Mouse (Mus musculus) liver, embryonic 12.5 days (tissue): ENCODE measurements around the gene Snd1. TPM values are rescaled to one million over a fixed set of nuclear protein-coding genes. Genes with fewer than 3 reads are reported as not detected.

ENCODE experiments used
- ATAC-seq: fragments of 200-750 bp; cut with Nextera tagmentation; 2 replicates; pipeline ENCODE4 v1.8.0; 2017; ENCODE audit warnings: moderate number of reproducible peaks, mild to moderate bottlenecking, moderate library complexity
- H3K27ac ChIP-seq: fragments of 300-500 bp; sonication (generic); 2 replicates; pipeline ENCODE4 v1.5.1; 2016; ENCODE audit warnings: mild to moderate bottlenecking
- H3K27me3 ChIP-seq: fragments of 300-500 bp; sonication (generic); replicated peaks from 2 replicates; pipeline ENCODE4 v1.6.1; 2016; ENCODE audit warnings: mild to moderate bottlenecking, moderate library complexity
- H3K36me3 ChIP-seq: fragments of 300-500 bp; sonication (generic); 2 replicates; pipeline ENCODE4 v1.6.1; 2016; ENCODE audit warnings: mild to moderate bottlenecking, moderate library complexity
- H3K4me1 ChIP-seq: fragments of 300-500 bp; sonication (generic); 2 replicates; pipeline ENCODE4 v1.6.1; 2016
- H3K4me2 ChIP-seq: fragments of 300-500 bp; sonication (generic); 2 replicates; pipeline ENCODE4 v1.6.1; 2016; ENCODE audit warnings: mild to moderate bottlenecking, moderate library complexity
- H3K4me3 ChIP-seq: fragments of 300-500 bp; sonication (generic); 2 replicates; pipeline ENCODE4 v1.5.1; 2016; ENCODE audit warnings: mild to moderate bottlenecking, moderate library complexity
- H3K9ac ChIP-seq: fragments of 300-500 bp; sonication (generic); 2 replicates; pipeline ENCODE4 v1.6.1; 2016; ENCODE audit warnings: mild to moderate bottlenecking, moderate library complexity
- H3K9me3 ChIP-seq: fragments of 300-500 bp; sonication (generic); replicated peaks from 2 replicates; pipeline ENCODE4 v1.6.1; 2016; ENCODE audit warnings: mild to moderate bottlenecking, moderate library complexity
- WGBS: fragments of 180-500 bp; shearing (Covaris S2); methylation state at CpG from one replicate; pipeline ENCODE4 v1.1.7; 2016; ENCODE audit not compliant: insufficient replicate concordance; 5-methylcytosine and 5-hydroxymethylcytosine counted together
- polyA plus RNA-seq: library from polyadenylated mRNA; unstranded; fragments of >200 nt; fragmentation: Nextera tagmentation; extraction: Ambion mirVana; gene quantifications from 2 replicates; pipeline ENCODE4 v1.2.1, GENCODE M21; 2016

Snd1 gene
- polyA plus RNA-seq, 1 experiment from 2014 or later: 82.0 TPM

GRCm38 (mm10) chr6:28957486-28957885, 482.5 kb downstream of the Snd1 start:
- Histone ChIP-seq H3K9me3 (no peaks in the 10 kb centered on the region), H3K27ac (no peak overlapping the region), H3K4me3 (no peak overlapping the region), H3K9ac (no peak overlapping the region), H3K27me3 (peaks cover 10% of the 10 kb centered on the region; the same call in 1 of the 2 replicates), H3K4me1 (no peaks in the 10 kb centered on the region), H3K4me2 (no peak overlapping the region), H3K36me3 (no peaks in the 10 kb centered on the region)
- 79% methylated on average over 10 of the region's 10 CpGs for WGBS
- ATAC-seq: no peak

DNA sequence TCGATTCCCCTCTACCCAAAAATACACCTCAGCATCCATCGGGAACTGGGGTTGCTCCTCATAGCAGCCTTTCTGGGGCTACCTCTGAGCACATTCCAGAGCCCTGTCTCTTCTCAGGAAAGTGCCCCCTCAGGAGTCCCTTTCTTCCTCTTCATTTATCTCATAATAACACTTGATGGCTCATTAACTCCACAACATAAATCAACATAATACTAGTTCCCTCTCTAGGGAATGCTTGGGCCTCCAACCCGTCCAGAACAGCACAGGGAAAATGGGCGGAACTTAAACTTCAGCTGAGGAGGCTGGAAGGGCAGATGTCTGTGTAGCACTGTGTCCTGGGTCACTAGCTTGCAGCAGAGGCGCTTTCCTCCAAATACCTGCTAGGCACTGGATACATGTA, 488.2 kb downstream of the Snd1 start:
- ATAC-seq: no peak
- no peak overlapping the region for H3K4me3 ChIP-seq
- no peak overlapping the region for H3K27ac ChIP-seq
- H3K9ac ChIP-seq: no peak overlapping the region
- no peaks in the 10 kb centered on the region for H3K4me1 ChIP-seq
- H3K4me2 ChIP-seq: no peak overlapping the region
- H3K27me3 ChIP-seq: 0 out of 2 replicates have a peak, but pooled peaks cover 3% of the 10 kb centered on the region
- no peaks in the 10 kb centered on the region for H3K36me3 ChIP-seq
- 52% methylated on average over 5 of the region's 5 CpGs for WGBS
- no peaks in the 10 kb centered on the region for H3K9me3 ChIP-seq

DNA sequence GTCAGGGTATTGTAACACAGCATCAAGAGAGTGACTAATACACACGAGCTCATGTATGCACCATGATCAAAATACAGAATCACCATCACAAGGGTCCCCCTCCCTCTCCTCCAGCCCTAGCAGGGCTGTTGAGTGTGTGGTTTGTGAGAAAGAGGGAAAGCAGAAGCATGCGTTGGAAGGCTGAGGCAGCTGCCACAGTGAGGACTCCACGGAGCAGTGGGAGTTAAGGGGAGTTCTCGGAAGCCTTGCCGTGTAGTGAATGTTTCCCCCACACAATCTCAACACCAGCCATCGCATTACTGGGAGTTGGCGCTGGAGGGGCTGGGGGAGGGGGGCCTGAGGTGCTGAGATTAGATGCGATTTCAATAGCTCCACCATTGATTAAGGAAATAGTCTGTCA, 490.3 kb downstream of the Snd1 start:
- H3K9ac ChIP-seq: no peak overlapping the region
- 37% methylated on average over 8 of the region's 8 CpGs for WGBS
- no peak overlapping the region for H3K4me3 ChIP-seq
- no peaks in the 10 kb centered on the region for H3K4me1 ChIP-seq
- no peak for ATAC-seq
- H3K9me3 ChIP-seq: no peaks in the 10 kb centered on the region
- H3K4me2 ChIP-seq: no peak overlapping the region
- no peaks in the 10 kb centered on the region for H3K36me3 ChIP-seq
- H3K27ac ChIP-seq: no peak overlapping the region
- no peaks in the 10 kb centered on the region for H3K27me3 ChIP-seq

GRCm38 (mm10) chr6:28969615-28970014, 494.7 kb downstream of the Snd1 start:
- H3K9me3 ChIP-seq: no peaks in the 10 kb centered on the region
- WGBS: 24% methylated on average over 5 of the region's 5 CpGs
- H3K4me1 ChIP-seq: no peaks in the 10 kb centered on the region
- no peak overlapping the region for H3K27ac ChIP-seq
- no peak overlapping the region for H3K9ac ChIP-seq
- H3K27me3 ChIP-seq: no peaks in the 10 kb centered on the region
- H3K4me3 ChIP-seq: no peak overlapping the region
- H3K4me2 ChIP-seq: no peak overlapping the region
- no peaks in the 10 kb centered on the region for H3K36me3 ChIP-seq
- no peak for ATAC-seq

DNA sequence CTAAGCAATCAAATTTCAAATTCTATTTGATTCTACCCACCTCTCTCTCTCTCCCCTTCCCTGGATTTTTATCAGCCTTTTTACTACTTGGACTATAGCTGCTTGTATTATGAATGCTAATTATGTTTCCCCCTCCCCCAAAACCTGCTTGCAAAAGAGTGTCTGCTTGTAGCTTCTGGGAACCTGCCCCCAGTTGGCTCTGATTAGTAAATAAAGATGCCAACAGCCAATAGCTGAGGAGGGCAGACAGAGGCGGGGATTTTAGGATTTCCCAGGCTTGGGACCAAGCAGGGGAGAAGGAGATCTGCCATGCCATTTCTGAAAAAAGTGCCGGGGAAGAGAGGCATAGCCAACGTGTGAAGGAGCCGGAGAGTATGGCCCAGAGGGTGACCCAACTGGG, 495.8 kb downstream of the Snd1 start:
- Histone ChIP-seq H3K4me3 (no peak overlapping the region), H3K27ac (no peak overlapping the region), H3K4me2 (no peak overlapping the region), H3K9me3 (no peaks in the 10 kb centered on the region), H3K9ac (no peak overlapping the region), H3K4me1 (no peaks in the 10 kb centered on the region), H3K36me3 (no peaks in the 10 kb centered on the region), H3K27me3 (no peaks in the 10 kb centered on the region)
- WGBS: 51% methylated on average over 4 of the region's 4 CpGs
- ATAC-seq: no peak

- H3K4me1 ChIP-seq: no peaks in the 10 kb centered on the region
- no peak overlapping the region for H3K9ac ChIP-seq
- WGBS: 66% methylated on average over 3 of the region's 3 CpGs
- H3K27ac ChIP-seq: no peak overlapping the region
- no peaks in the 10 kb centered on the region for H3K9me3 ChIP-seq
- no peak overlapping the region for H3K4me2 ChIP-seq
- ATAC-seq: no peak
- no peaks in the 10 kb centered on the region for H3K36me3 ChIP-seq
- H3K27me3 ChIP-seq: peaks cover 28% of the 10 kb centered on the region
- H3K4me3 ChIP-seq: no peak overlapping the region
Observed at GRCm38 (mm10) chr6:28974498-28974897, 499.6 kb downstream of the Snd1 start.

DNA sequence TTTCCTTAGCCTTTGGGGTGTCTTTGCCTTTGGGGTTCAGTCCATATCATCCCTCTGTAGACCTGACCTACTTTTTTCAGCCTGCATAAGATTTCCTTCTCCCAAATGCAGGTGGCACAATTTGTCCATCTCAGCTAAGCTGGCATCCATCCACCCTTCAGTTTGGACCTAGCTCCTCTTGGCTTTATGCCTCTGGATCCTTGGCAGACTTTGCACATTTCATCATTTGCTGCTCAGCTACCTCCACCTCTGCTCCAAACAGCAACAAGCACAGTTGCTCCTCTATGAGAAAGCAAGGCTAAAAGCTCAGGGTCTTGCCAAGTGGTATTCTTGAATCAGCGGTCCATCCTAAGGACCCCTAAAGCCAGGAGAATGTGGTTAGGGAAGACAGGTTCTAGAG, 500.2 kb downstream of the Snd1 start:
- Histone ChIP-seq H3K4me3 (no peak overlapping the region), H3K36me3 (no peaks in the 10 kb centered on the region), H3K9ac (no peak overlapping the region), H3K27ac (no peak overlapping the region), H3K4me2 (no peak overlapping the region), H3K27me3 (peaks cover 34% of the 10 kb centered on the region), H3K4me1 (no peaks in the 10 kb centered on the region), H3K9me3 (no peaks in the 10 kb centered on the region)
- ATAC-seq: no peak
- WGBS: 83% methylated on average over 1 of the region's 1 CpGs

GRCm38 (mm10) chr6:28978031-28978430, 503.1 kb downstream of the Snd1 start:
- 45% methylated on average over 5 of the region's 5 CpGs for WGBS
- Histone ChIP-seq H3K9ac (no peak overlapping the region), H3K9me3 (no peaks in the 10 kb centered on the region), H3K4me2 (no peak overlapping the region), H3K4me1 (peaks cover 9% of the 10 kb centered on the region; the same call in 1 of the 2 replicates), H3K27me3 (peaks cover 64% of the 10 kb centered on the region), H3K27ac (no peak overlapping the region), H3K4me3 (no peak overlapping the region), H3K36me3 (no peaks in the 10 kb centered on the region)
- ATAC-seq: no peak

- Histone ChIP-seq H3K36me3 (no peaks in the 10 kb centered on the region), H3K4me1 (peaks cover 9% of the 10 kb centered on the region; the same call in 1 of the 2 replicates), H3K9ac (no peak overlapping the region), H3K4me2 (no peak overlapping the region), H3K9me3 (no peaks in the 10 kb centered on the region), H3K27me3 (peaks cover 72% of the 10 kb centered on the region), H3K4me3 (no peak overlapping the region), H3K27ac (no peak overlapping the region)
- no peak for ATAC-seq
- 64% methylated on average over 3 of the region's 3 CpGs for WGBS
Observed at GRCm38 (mm10) chr6:28978881-28979280, 503.9 kb downstream of the Snd1 start.

GRCm38 (mm10) chr6:28979586-28979985, 504.6 kb downstream of the Snd1 start:
- Histone ChIP-seq H3K4me1 (peaks cover 9% of the 10 kb centered on the region; the same call in 1 of the 2 replicates), H3K4me3 (no peak overlapping the region), H3K27ac (no peak overlapping the region), H3K9me3 (no peaks in the 10 kb centered on the region), H3K36me3 (no peaks in the 10 kb centered on the region), H3K9ac (no peak overlapping the region), H3K4me2 (no peak overlapping the region), H3K27me3 (peaks cover 76% of the 10 kb centered on the region)
- ATAC-seq: no peak
- 41% methylated on average over 8 of the region's 8 CpGs for WGBS

GRCm38 (mm10) chr6:28980219-28980618, 505.3 kb downstream of the Snd1 start:
- Histone ChIP-seq H3K4me3 (no peak overlapping the region), H3K4me2 (peak overlapping the region; percentile 16; the same call in 1 of the 2 replicates), H3K27me3 (peaks cover 76% of the 10 kb centered on the region), H3K36me3 (no peaks in the 10 kb centered on the region), H3K9ac (no peak overlapping the region), H3K27ac (no peak overlapping the region), H3K4me1 (peaks cover 9% of the 10 kb centered on the region; the same call in 1 of the 2 replicates), H3K9me3 (no peaks in the 10 kb centered on the region)
- ATAC-seq: no peak
- WGBS: 3% methylated on average over 13 of the region's 14 CpGs

GRCm38 (mm10) chr6:28980750-28981584, 506.0 kb downstream of the Snd1 start:
- no peaks in the 10 kb centered on the region for H3K36me3 ChIP-seq
- H3K27me3 ChIP-seq: peaks cover 76% of the 10 kb centered on the region
- no peak overlapping the region for H3K27ac ChIP-seq
- peak overlapping the region; percentile 38 for H3K4me3 ChIP-seq
- peaks cover 9% of the 10 kb centered on the region; the same call in 1 of the 2 replicates for H3K4me1 ChIP-seq
- ATAC-seq: peak; percentile 32; the same call in 1 of the 2 replicates
- 2% methylated on average over 55 of the region's 56 CpGs for WGBS
- no peaks in the 10 kb centered on the region for H3K9me3 ChIP-seq
- H3K4me2 ChIP-seq: peak overlapping the region; percentile 63
- H3K9ac ChIP-seq: no peak overlapping the region
